In genomic region chr12:104605535-104606399, GRCm38 (mm10) we compare ENCODE assay signal across 12 mouse cellular contexts.
DNase-seq lines count a peak whose midpoint lies in the region; ATAC-seq lines count a peak whose summit lies in the region.
"Had no signal": no experiment of that assay in that cellular context is flagged by ENCODE, and none has a peak within 500 bp of the region (broad histone marks: within the 10 kb centered on the region; RNA-seq: fewer than 3 reads in every experiment).

No protein-coding gene starts in this region.

- no peak overlapping the region for H3K9ac ChIP-seq in heart, embryonic 12.5 days
- no peak overlapping the region for H3K9ac ChIP-seq in intestine, embryonic 16.5 days (ENCODE audit: low read depth, low read length)
- H3K9ac ChIP-seq: limb, embryonic 15.5 days had no signal

- peaks cover 23% of the 10 kb centered on the region for H3K4me1 ChIP-seq in heart, embryonic 12.5 days (replicated peaks)
- no peaks in the 10 kb centered on the region for H3K4me1 ChIP-seq in intestine, embryonic 16.5 days (ENCODE audit: control insufficient read depth, insufficient read depth, low read length)

- peak overlapping the region; percentile 70 for H3K27ac ChIP-seq in heart, embryonic 12.5 days (ENCODE audit: poor library complexity, severe bottlenecking)
- H3K27ac ChIP-seq in intestine, embryonic 16.5 days (ENCODE audit: low read length): no peak overlapping the region
- H3K27ac ChIP-seq: limb, embryonic 15.5 days; stomach, postnatal 0 days had no signal

- ATAC-seq in heart, embryonic 12.5 days (ENCODE audit: insufficient number of reproducible peaks, low FRiP score): peak; percentile 90
- 0 out of 2 replicates have a peak, but pooled peaks have one; percentile 31 for ATAC-seq in intestine, embryonic 16.5 days
- ATAC-seq: CD4-positive, CD25-positive, alpha-beta regulatory T cell, adult 4 months had no signal

- DNase-seq in heart, adult 9 months (ENCODE audit: low spot score in 2 of 2): no peak
- peak; percentile 32 for DNase-seq in retina, postnatal 1 day
- no peak for DNase-seq in retina, embryonic 14.5 days (ENCODE audit: low spot score)
- DNase-seq in yolk sac, embryonic 10.5 days (ENCODE audit: low spot score): peak; percentile 9
- DNase-seq in gastrocnemius, postnatal 25 days: no peak
- no peak for DNase-seq in spleen, postnatal 10 days (ENCODE audit: low spot score in 2 of 2)

- no peaks in the 10 kb centered on the region for H3K36me3 ChIP-seq in heart, embryonic 12.5 days
- H3K36me3 ChIP-seq in intestine, embryonic 16.5 days (ENCODE audit: control insufficient read depth, insufficient read depth, low read length): no peaks in the 10 kb centered on the region
- H3K36me3 ChIP-seq: limb, embryonic 15.5 days had no signal

- peak overlapping the region; percentile 44 for H3K4me2 ChIP-seq in heart, embryonic 12.5 days
- no peak overlapping the region for H3K4me2 ChIP-seq in intestine, embryonic 16.5 days (ENCODE audit: low read depth, low read length)
- H3K4me2 ChIP-seq: limb, embryonic 15.5 days had no signal

- peaks cover 46% of the 10 kb centered on the region for H3K27me3 ChIP-seq in heart, embryonic 12.5 days (replicated peaks)
- no peaks in the 10 kb centered on the region for H3K27me3 ChIP-seq in intestine, embryonic 16.5 days (replicated peaks; ENCODE audit: control insufficient read depth, insufficient read depth, low read length)

- peaks cover 10% of the 10 kb centered on the region for H3K9me3 ChIP-seq in heart, embryonic 12.5 days (replicated peaks)
- no peaks in the 10 kb centered on the region for H3K9me3 ChIP-seq in intestine, embryonic 16.5 days (ENCODE audit: control insufficient read depth, low read length)
- H3K9me3 ChIP-seq: limb, embryonic 15.5 days had no signal

- 14% methylated on average over 24 of the region's 24 CpGs for WGBS in heart, embryonic 12.5 days
- WGBS in intestine, embryonic 16.5 days: 47% methylated on average over 24 of the region's 24 CpGs

- no peak overlapping the region for H3K4me3 ChIP-seq in heart, embryonic 12.5 days
- H3K4me3 ChIP-seq in intestine, embryonic 16.5 days (ENCODE audit: low read length): no peak overlapping the region
- H3K4me3 ChIP-seq: limb, embryonic 15.5 days; myocyte had no signal

Comparison
In these comparisons a context has a peak if more than half of its experiments do, and no peak if none do; other contexts are left out.
1. DNase-seq: peak in retina, postnatal 1 day (single experiment) and yolk sac, embryonic 10.5 days (single experiment); none in heart, adult 9 months (0 of 2), retina, embryonic 14.5 days (single experiment), gastrocnemius, postnatal 25 days (single experiment) and spleen, postnatal 10 days (0 of 2).